Mouse (Mus musculus): ENCODE data around the gene Cadps2. TPM values are rescaled to one million over a fixed set of nuclear protein-coding genes. Genes with fewer than 3 reads are reported as not detected.

Gene Cadps2
- polyA plus RNA-seq (2012): not detected in 2 replicates

DNA sequence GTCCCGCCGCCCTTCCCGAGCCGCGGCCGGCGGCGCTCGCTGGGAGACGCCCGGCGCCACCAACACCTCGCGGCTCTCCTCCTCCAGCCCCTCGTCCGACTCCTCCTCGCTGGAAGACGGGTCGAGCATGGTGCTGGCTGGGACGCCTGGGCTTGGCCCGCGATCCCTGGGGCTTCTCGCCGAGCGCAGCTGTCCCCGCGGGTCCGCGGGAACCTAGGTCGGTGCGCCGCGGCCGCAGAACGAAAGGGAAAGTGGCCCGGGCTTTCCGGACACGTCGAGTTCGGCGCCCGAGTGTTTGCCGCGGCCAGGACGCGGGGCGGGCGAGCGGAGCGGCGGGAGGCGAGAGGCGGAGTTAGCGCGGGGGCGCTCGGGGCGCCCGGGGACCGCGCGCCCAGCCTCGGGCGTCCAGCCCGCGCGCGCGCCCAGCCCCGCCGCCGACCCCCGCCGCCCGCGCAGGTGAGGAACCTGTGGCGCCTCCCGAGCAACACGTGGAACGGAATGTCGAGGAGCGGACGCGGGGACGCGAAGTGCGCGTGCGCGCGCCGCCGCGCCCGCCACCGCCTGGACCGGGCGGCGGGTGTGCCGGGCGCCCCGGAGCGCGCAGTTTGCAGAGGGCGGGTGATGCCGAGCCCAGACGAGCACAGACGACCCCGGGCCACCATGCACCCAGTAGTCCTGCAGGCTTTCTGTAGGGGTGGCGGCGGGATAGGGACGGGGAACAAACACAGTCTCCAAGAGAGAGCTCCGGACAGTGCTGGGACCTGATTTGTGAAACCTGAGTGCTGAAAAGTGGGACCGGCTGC, at the start of gene Cadps2:
Gene Cadps2, minus strand, starts transcription at position 413 of the 803 bp plus-strand sequence.
- no peak for TF ChIP-seq GATA1 (IDR thresholded peaks at IDR 0.05; ENCODE audit: low read length)

DNA sequence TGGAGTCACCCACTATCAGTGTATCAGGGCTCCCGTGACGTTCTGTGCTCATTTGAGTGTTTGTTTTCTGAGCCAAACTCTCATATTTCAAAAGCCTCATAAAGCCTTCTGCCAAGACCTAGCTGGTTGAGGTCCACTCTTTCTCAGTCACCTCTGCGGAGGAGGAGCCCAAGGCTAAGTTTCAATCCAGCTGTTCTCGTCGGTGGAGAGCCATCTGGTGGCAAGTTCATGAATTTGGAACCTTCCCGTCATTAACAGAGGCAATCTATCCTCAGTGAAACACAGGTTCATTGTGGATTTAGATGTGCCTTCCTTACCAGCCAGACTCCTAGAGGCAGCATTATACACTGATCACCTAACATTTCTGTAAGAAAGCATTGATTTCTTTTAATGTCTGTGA, 47.2 kb upstream of the Cadps2 start:
- TF ChIP-seq GATA1 (IDR thresholded peaks at IDR 0.05; ENCODE audit: low read length): no peak

DNA sequence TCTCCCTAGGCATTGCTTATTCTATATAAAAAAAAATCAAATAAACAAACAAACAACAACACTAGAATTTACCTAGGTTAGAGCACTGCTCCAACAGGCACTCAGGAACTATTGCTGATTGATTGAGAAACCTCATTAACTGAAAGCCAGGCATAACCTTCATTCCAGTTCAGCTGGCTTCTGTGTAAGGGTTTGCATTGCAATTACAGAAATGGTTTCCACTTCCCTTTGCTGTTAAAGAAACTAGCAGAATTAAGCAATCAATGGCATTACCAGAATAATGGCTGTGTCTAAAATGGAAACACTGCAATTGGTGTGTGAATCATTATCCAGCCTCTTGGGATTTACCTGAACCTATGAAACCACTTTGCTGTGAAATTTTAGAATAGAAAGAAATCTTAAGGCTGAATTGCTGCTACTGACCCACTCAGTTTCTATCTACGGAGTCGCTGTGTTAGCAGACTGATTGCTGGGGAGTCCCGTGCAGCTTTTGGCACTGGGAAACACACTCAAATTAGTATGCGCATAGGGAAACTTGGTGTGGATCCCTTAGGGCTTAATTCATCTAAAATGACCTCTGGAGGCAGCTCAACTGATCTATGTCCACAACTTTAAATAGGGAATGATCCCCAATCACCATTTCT, 37.7 kb upstream of the Cadps2 start:
- TF ChIP-seq GATA1 (IDR thresholded peaks at IDR 0.05; ENCODE audit: low read length): no peak

DNA sequence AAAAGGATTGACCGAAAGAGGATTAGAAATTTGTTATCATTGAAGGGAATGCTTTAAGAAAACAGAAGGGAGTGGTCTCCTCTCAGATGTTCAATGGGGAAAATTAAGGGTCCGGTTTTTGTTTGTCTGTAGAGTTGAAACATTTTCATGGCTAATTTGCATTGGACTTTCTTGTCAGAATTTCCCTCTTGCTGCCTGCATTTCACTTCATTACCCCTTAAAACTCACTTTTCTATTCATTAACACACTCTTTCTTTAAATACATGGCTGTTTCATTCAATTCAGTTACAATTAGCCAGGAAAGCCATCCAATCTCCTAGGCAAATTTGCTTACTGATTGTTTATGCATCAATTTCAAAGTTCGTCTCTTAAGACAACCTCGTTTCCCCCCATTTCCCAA, 37.1 kb upstream of the Cadps2 start:
- no peak for TF ChIP-seq GATA1 (IDR thresholded peaks at IDR 0.05; ENCODE audit: low read length)

DNA sequence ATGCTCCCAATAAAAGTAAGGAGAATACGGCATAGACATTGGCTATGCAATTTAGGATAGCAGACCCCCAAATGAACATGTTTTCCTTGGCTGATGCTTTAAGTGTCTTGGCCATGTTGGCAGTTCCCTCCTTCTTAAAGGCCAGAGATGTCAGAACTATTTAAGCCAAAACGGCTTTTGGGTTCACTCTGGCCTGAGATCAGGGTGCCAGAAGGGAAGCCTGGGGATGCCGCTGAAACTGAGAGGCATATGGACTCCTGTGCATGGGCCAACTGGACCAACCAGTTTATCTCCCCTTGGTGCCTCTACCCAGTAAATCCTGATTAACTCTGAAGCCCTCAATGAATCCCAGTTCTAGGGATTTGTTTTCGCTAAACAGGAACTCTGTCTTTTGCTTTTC, 34.6 kb upstream of the Cadps2 start:
- TF ChIP-seq GATA1 (IDR thresholded peaks at IDR 0.05; ENCODE audit: low read length): no peak

DNA sequence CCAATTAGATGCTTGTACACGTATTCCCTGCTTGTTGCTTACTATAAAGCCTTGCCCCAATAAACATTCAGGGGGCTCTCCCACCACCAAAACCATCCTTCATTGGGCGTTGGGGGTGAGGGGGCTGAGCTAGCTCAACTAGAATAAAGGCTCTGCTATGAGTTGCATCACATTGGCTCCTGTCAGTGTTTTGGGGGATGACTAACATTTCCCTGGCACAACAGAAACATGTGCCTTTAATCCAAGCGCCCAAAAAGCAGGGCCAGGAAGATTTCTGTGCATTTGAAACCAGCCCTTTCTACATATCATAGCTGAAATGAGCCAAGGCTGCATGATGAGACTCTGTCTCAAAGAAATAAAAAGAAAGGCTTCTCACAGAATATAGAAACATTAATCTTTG, 34.0 kb upstream of the Cadps2 start:
- TF ChIP-seq GATA1 (IDR thresholded peaks at IDR 0.05; ENCODE audit: low read length): no peak

DNA sequence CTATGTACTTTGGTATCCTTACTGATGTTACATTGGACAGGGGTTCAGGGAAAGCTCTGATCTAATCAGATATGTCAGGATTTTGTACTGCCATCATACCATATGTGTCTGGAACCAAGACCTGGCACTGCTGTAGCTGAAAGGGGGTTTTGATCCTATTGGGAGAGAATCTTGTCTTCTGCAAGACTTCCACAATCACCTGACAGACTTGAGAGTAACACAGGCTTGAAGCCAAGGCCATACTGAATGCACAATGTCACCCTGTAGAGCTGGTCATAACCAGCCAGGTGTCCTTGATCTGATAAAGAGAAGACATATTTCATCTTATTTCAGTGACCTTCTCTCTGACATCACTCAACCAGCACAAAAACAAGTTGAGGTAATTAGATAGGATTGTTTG, 30.8 kb upstream of the Cadps2 start:
- no peak for TF ChIP-seq GATA1 (IDR thresholded peaks at IDR 0.05; ENCODE audit: low read length)

DNA sequence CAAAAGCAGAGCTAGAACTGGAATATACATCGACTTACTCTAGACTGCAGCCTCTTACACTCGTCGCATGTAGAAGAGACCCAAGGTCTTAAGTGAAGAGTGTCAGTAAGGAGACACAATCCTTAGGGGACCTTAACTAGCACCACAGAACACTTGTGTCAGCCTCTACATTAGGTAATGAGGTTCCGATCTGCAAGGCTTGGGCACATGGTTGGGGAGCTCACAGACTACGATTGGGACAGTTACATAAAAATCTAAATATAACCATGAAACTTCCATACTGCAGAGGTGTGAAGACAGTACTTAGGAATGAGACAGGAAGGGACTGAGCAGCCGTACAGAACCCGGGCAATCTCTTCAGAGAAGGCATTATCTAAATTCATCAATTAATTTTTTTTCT, 27.1 kb upstream of the Cadps2 start:
- no peak for TF ChIP-seq GATA1 (IDR thresholded peaks at IDR 0.05; ENCODE audit: low read length)

DNA sequence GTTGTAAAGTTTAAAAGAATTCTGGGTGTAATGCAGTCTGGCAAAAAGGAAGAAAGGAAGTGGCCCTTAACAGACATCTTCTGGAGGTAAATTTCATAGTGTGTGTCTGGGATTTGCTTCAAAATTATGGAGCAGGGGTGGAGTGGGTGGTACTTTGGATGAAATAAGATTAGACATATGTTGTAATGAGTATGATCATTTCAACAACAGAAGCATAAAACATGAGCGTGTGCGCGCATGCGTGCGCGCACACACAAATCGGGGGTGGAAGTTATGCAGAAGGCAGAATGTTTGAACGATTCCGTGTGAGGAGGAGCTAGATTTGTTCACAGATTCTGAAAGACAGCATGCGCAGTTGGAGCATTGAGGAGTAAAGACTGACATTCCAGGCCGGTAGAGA, 14.2 kb upstream of the Cadps2 start:
- no peak for TF ChIP-seq GATA1 (IDR thresholded peaks at IDR 0.05; ENCODE audit: low read length)

DNA sequence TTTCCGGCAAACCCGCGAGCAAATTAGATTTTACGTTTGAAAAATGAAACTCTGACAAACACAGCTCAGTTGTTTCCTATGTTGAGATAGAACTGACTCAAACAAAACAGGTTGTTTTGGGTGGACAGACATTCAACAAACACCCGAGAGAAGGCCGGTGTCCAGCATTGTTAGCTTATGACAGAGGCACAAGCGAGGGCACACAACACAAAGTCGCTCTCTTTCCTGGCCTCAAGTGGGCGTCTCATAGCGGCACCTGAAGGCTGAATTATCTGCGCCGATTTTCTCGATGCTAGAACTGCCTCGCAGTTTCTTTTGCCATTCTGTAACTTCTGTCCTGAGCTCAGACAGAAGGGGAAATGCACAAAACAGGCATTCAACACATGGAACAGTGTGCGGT, 780 bp upstream of the Cadps2 start:
- TF ChIP-seq GATA1 (IDR thresholded peaks at IDR 0.05; ENCODE audit: low read length): no peak

DNA sequence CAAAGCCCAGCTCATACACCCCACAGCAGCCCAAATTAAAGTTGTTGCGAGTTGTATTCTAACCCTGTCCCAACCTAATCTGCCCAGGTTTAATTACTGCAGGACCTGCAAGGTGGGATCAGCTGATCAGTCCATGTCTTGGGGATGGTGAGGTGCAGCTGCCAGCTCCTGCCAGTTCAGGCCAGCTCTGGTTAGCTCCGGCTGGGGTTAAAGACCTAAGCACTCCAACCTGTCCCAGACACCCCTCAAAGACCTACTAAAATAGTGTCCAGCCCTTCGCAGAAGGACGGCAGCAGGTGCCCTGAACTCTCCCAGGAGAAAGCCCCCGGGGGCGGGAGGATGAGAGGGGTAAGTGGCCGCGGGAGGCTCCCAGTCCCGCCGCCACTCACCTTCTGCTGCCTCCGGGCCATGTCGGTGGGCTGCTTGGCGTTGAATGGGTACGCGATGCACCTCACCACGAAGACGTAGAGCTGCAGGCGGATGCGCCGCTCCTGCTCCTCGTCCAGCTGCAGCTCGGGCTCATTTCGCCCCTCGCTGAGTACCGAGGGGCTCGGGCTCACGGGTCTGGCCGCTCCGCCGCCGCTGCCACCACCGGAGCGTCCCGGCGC, 716 bp downstream of the Cadps2 start:
- no peak for TF ChIP-seq GATA1 (IDR thresholded peaks at IDR 0.05; ENCODE audit: low read length)

DNA sequence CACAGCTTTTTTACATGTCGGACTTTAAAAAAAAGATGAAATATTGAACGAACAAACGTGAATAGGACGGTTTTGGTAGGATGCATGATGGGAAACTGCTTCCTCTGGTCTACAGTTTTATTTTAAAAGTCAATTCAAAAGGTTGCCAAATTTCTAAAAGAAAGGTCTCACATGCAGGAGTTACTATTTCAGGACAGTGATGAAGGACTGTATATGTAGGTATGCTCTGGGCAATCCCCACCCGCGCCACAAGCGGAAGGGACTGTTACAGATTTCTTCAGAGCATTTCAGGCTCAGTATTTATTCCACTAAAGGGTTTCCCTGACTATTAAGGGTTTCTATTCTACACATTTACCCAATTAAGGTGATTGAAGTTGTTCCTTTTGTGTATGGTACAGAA, 1.6 kb downstream of the Cadps2 start:
- no peak for TF ChIP-seq GATA1 (IDR thresholded peaks at IDR 0.05; ENCODE audit: low read length)

DNA sequence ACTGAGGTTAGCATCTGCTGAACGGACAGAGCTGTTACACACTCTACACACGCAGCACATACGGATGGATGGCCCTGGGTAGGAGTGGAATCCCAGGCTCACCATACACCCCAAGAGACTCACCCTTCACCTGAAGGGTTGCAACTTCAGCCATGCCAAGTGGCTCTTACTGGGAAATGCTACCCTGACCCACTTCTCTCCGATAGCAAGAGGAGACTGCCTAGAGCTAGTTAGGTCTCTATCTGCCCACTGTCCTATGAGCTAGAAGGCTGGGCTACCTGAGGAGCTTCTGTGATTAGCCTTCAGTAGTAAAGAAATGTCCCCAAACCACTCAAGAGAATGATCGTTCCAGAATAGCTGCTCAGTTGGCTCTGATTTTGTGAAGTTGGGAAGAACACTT, 2.1 kb downstream of the Cadps2 start:
- no peak for TF ChIP-seq GATA1 (IDR thresholded peaks at IDR 0.05; ENCODE audit: low read length)

DNA sequence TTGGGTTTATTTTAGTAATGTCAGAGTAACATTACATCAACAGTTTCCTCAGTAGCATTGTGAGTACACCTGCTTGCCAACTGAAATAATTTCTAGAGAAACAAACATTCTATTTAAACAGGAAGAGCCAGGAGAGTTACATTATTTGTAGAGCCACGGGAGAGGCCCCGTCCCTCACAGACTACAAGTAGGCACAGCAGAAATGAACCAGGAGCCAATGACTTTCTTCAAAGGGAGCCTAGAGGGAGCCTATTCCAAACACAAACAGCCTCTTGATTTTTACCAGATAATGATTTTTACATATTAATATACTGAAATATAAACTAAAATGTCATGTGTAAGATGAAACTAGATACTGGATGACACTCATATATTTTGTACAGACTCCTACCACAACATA, 2.5 kb downstream of the Cadps2 start:
- no peak for TF ChIP-seq GATA1 (IDR thresholded peaks at IDR 0.05; ENCODE audit: low read length)

DNA sequence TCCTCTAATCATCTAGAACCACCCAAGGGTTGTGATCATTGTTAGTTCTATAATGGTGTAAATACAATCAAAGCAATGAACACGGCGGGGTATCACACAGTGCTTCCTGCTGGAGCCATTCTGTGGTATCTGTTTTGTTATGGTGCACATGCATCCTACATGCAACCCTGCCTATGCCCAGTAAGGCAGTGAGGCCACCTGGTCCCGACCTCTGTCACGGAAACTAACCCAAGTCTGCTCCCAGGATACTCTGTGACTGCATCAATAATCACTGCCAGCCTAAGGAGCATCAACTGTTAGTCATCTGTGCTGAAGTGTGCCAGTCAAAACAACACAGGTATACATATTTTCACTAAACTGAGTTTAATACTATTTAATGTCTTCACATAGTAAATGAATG, 3.7 kb downstream of the Cadps2 start:
- no peak for TF ChIP-seq GATA1 (IDR thresholded peaks at IDR 0.05; ENCODE audit: low read length)

DNA sequence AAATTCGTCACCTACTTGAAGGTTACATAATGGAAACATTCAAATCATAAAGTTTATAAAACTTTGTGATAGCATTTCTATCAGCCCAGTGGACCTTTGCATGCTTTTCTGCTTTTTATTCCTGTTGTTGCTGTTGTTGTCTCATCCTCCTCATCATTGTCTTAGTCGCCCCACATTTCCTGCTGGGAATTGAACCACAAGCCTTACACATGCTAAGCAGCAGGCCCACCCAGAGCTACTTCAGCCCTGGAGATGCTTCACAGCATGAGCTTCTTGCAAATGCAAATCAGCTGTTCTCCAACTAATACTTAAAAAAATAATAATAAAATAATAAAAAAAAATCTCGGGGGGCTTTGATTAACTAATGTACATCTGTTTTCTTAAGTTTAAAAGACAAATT, 8.5 kb downstream of the Cadps2 start:
- TF ChIP-seq GATA1 (IDR thresholded peaks at IDR 0.05; ENCODE audit: low read length): no peak

DNA sequence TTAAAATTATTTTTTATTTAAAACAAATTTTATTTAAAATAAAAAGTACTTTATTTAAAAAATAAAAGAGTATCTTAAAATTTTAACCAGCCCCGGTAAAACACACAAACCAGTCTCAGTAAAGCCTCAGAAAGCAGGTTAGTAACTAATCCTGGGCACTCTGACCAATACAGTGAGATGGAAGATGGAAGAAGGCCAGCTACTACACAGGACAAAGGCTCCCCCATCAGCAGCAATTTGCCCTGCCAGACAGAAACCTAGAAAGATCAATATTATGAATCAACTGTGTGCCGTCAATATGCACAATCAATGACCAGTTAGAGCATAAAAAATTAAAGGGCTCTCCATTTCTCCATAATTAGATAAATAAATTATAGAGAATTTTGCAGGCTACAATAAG, 9.9 kb downstream of the Cadps2 start:
- TF ChIP-seq GATA1 (IDR thresholded peaks at IDR 0.05; ENCODE audit: low read length): no peak
